Mouse (Mus musculus): ENCODE data around the gene Tas2r107. TPM values are rescaled to one million over a fixed set of nuclear protein-coding genes. Genes with fewer than 3 reads are reported as not detected.
"Not testable (repeated sequence)": the region's sequence is repeated elsewhere in the genome, so short reads cannot be mapped to it uniquely, and the experiment has no call there.

Tas2r107 gene
- polyA plus RNA-seq (2012): not detected in 2 replicates

DNA sequence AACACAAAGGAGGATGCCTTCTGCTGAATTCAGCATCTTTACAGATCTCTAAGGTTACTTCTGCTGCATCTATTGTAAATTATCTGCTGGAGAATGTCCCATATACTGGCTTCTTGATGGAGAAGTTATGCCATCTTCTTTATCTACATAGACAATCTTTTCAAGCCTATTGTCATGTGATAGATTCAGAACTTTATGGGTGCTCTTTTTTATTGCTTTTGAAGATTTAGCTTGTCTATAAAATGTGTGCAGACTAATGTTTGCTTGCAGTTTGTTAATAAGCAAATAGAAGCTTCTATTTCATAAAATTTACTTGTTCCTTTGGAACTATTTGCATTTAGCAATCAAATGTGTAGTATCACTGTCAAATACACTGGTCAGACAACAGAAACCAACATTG lies at the start of gene Tas2r107:
TSS of gene Tas2r107 (minus strand) at position 101 of the 400 bp plus-strand sequence.
- H3K9me3 ChIP-seq (ENCODE audit: control insufficient read depth, low read length): peaks cover 7% of the 10 kb centered on the region; the same call in 1 of the 2 replicates
- no peaks in the 10 kb centered on the region for H3K36me3 ChIP-seq (ENCODE audit: control insufficient read depth)
- H3K27me3 ChIP-seq (ENCODE audit: control insufficient read depth): no peaks in the 10 kb centered on the region
- TF ChIP-seq GATA1 (IDR thresholded peaks at IDR 0.05; ENCODE audit: low read length): no peak
- TF ChIP-seq TAL1 (IDR thresholded peaks at IDR 0.05; ENCODE audit: low read length): no peak
- H3K4me1 ChIP-seq (ENCODE audit: control insufficient read depth): no peaks in the 10 kb centered on the region
- H3K4me3 ChIP-seq (replicated peaks): no peak within 1 kb of the TSS

DNA sequence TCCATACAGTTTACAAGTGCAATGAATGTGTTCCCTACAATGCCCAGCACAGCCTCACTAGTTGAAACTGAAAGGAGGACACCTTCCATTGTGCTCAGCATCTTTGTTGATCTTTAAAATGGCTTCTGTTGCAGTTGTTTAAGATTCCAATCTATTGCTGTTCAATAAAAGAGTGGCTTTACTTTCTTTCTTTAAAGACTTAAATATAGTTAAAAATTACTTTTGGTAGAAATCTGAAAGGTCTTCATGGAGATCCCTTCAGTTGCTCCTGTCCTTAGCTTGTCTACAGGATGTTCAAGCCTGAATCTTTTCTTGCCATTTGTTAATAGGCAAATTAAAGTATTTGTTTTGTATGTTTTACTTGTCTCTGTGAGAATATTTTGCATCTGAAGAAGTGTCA lies 30.0 kb upstream of the Tas2r107 start, which contains the start of gene Tas2r114:
TSS of gene Tas2r114 (minus strand) at position 101 of the 400 bp plus-strand sequence.
- no peaks in the 10 kb centered on the region for H3K36me3 ChIP-seq (ENCODE audit: control insufficient read depth)
- H3K4me1 ChIP-seq (ENCODE audit: control insufficient read depth): no peaks in the 10 kb centered on the region
- no peaks in the 10 kb centered on the region for H3K27me3 ChIP-seq (ENCODE audit: control insufficient read depth)
- no peak within 1 kb of the TSS for H3K4me3 ChIP-seq (replicated peaks)
- peaks cover 8% of the 10 kb centered on the region; the same call in 1 of the 2 replicates for H3K9me3 ChIP-seq (ENCODE audit: control insufficient read depth, low read length)
- TF ChIP-seq GATA1 (IDR thresholded peaks at IDR 0.05; ENCODE audit: low read length) (no peak), TAL1 (IDR thresholded peaks at IDR 0.05; ENCODE audit: low read length) (no peak)

DNA sequence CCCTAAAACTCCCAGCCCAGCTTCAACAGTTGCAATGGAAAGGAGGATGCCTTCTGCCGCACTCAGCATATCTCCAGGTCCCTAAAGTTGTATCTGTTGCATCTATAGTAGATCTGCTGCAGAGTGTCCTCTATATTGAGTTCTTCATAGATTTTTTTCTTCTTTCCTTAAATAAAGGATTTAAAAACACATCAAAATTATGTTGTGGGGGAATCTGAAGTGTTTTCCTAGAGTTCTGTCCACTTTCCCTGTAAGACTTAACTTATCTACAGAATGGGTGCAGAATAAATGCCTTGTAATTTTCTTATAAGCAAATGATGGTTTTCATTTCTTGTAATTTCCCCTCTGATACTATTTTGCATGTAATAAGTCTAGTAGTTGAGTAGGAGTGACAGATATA lies 27.4 kb upstream of the Tas2r107 start, which contains the start of gene Tas2r105:
TSS of gene Tas2r105 (minus strand) at position 101 of the 400 bp plus-strand sequence.
- H3K4me1 ChIP-seq (ENCODE audit: control insufficient read depth): no peaks in the 10 kb centered on the region
- no peaks in the 10 kb centered on the region for H3K27me3 ChIP-seq (ENCODE audit: control insufficient read depth)
- peaks cover 8% of the 10 kb centered on the region; the same call in 1 of the 2 replicates for H3K9me3 ChIP-seq (ENCODE audit: control insufficient read depth, low read length)
- no peak within 1 kb of the TSS for H3K4me3 ChIP-seq (replicated peaks)
- H3K36me3 ChIP-seq (ENCODE audit: control insufficient read depth): no peaks in the 10 kb centered on the region
- TF ChIP-seq GATA1 (IDR thresholded peaks at IDR 0.05; ENCODE audit: low read length) (no peak), TAL1 (IDR thresholded peaks at IDR 0.05; ENCODE audit: low read length) (no peak)

DNA sequence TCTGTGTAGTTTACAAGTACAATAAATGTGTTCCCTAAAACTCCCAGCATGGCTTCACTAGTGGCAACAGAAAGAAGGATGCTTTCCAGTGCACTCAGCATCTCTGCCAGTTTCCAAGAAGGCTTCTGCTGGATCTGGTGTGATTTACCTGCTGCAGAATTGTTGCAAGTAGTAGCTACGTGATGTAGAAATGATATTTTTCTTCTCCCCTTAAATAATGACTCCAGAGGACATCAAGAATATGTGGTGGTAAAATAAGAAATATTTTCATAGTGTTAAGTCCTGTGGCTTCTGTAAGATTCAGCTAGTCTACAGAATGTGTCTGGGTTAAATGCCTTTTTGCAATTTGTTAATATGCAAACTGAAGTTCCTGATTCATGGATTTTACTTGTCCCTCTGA lies 25.7 kb upstream of the Tas2r107 start, which contains the start of gene Tas2r104:
TSS of gene Tas2r104 (minus strand) at position 101 of the 400 bp plus-strand sequence.
- Histone ChIP-seq H3K27me3 (ENCODE audit: control insufficient read depth) (no peaks in the 10 kb centered on the region), H3K4me3 (replicated peaks) (no peak within 1 kb of the TSS), H3K4me1 (ENCODE audit: control insufficient read depth) (no peaks in the 10 kb centered on the region), H3K36me3 (ENCODE audit: control insufficient read depth) (no peaks in the 10 kb centered on the region), H3K9me3 (ENCODE audit: control insufficient read depth, low read length) (0 out of 2 replicates have a peak, but pooled peaks cover 2% of the 10 kb centered on the region)
- TF ChIP-seq GATA1 (IDR thresholded peaks at IDR 0.05; ENCODE audit: low read length) (no peak), TAL1 (IDR thresholded peaks at IDR 0.05; ENCODE audit: low read length) (no peak)

DNA sequence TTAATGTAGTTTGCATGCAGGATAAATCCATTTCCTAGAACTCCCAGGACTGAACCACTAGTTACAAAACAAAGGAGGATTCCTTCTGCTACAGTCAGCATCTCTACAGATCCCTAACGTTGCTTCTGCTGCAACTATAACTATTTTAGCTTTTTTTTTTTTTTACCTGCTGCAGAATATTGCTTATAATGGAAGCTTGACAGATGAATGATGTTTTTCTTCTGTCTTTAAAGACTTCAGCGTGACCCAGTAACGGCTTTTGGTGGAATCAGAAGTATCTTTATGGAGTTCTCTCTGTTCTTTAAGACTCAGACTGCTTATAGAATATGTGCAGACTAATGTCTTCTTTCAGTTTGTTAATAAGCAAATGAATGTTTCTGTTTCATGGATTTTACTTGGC lies 18.8 kb upstream of the Tas2r107 start, which contains the start of gene Tas2r106:
TSS of gene Tas2r106 (minus strand) at position 101 of the 400 bp plus-strand sequence.
- H3K27me3 ChIP-seq (ENCODE audit: control insufficient read depth): no peaks in the 10 kb centered on the region
- TF ChIP-seq GATA1 (IDR thresholded peaks at IDR 0.05; ENCODE audit: low read length): no peak
- TF ChIP-seq TAL1 (IDR thresholded peaks at IDR 0.05; ENCODE audit: low read length): no peak
- H3K9me3 ChIP-seq (ENCODE audit: control insufficient read depth, low read length): peaks cover 3% of the 10 kb centered on the region; the same call in 1 of the 2 replicates
- no peaks in the 10 kb centered on the region for H3K4me1 ChIP-seq (ENCODE audit: control insufficient read depth)
- no peak within 1 kb of the TSS for H3K4me3 ChIP-seq (replicated peaks)
- H3K36me3 ChIP-seq (ENCODE audit: control insufficient read depth): no peaks in the 10 kb centered on the region

DNA sequence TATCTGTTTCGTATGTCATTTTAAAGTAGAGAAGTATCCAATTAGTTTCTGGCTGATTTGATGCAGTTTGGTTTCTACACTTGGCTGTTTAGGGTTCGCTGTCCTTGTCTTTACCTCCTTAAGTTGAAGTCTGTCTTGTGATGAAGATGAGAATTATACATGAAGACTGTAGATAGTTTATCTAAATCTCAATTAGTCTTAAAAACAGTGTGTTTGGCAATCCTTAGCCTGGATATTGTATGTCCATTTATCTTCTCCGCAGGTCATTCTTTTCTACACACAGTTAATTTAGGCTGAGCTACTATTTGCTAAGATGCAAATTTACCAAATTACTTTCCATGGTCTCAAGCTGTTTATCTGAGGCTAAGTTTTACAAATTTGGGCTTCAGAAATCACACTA lies 29.1 kb downstream of the Tas2r107 start, which contains the start of gene Tas2r130:
TSS of gene Tas2r130 (minus strand) at position 101 of the 400 bp plus-strand sequence.
- peaks cover 3% of the 10 kb centered on the region; the same call in 1 of the 2 replicates for H3K9me3 ChIP-seq (ENCODE audit: control insufficient read depth, low read length)
- H3K36me3 ChIP-seq (ENCODE audit: control insufficient read depth): no peaks in the 10 kb centered on the region
- no peaks in the 10 kb centered on the region for H3K27me3 ChIP-seq (ENCODE audit: control insufficient read depth)
- TF ChIP-seq GATA1 (IDR thresholded peaks at IDR 0.05; ENCODE audit: low read length) (no peak), TAL1 (IDR thresholded peaks at IDR 0.05; ENCODE audit: low read length) (no peak)
- H3K4me3 ChIP-seq (replicated peaks): no peak within 1 kb of the TSS
- H3K4me1 ChIP-seq (ENCODE audit: control insufficient read depth): no peaks in the 10 kb centered on the region

DNA sequence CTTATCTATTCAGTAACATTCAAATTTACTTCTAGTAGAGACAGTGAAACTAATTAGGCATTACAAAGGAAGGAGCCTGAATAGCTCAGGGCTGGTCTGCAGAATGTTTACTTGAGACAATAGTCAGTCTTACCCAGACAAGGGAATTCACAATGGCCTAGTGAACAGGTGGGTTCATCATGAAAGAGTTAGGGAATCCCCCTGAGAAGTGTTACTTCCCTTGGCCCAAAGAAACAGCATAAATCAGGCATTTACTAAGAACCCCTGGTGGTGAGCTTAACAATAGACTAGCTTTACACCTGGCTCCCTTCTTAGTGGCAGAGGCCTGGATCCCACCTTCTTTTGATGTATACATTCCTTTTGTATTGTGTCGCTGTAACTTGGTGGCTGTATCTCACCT lies 50.0 kb downstream of the Tas2r107 start:
- not testable (repeated sequence) for H3K27me3 ChIP-seq (ENCODE audit: control insufficient read depth); H3K4me1 ChIP-seq (ENCODE audit: control insufficient read depth)
- peaks cover 14% of the 10 kb centered on the region for H3K9me3 ChIP-seq (ENCODE audit: control insufficient read depth, low read length)

More for the DNA sequence above, 50.0 kb downstream of the Tas2r107 start:
- not testable (repeated sequence) for H3K4me3 ChIP-seq (replicated peaks); H3K36me3 ChIP-seq (ENCODE audit: control insufficient read depth)

Other genes with a start within 250 kb of the Tas2r107 start
- not detected in 2 replicates for gene 5430401F13Rik, start 173.7 kb downstream of the Tas2r107 start, polyA plus RNA-seq (2012)
- gene Gm6619, start 173.7 kb downstream of the Tas2r107 start, polyA plus RNA-seq (2012): not detected in 2 replicates
- not detected in 2 replicates for gene Tas2r130, start 29.2 kb downstream of the Tas2r107 start, polyA plus RNA-seq (2012)
- not detected in 2 replicates for gene Tas2r106, start 18.7 kb upstream of the Tas2r107 start, polyA plus RNA-seq (2012)
- gene Tas2r104, start 25.6 kb upstream of the Tas2r107 start, polyA plus RNA-seq (2012): not detected in 2 replicates
- not detected in 2 replicates for gene Tas2r105, start 27.3 kb upstream of the Tas2r107 start, polyA plus RNA-seq (2012)
- gene Tas2r114, start 29.9 kb upstream of the Tas2r107 start, polyA plus RNA-seq (2012): not detected in 2 replicates